Mouse (Mus musculus): ENCODE data around the gene Cbl.

GRCm38 (mm10) chr9:44240911-44241310 lies 7.1 kb upstream of the Cbl start:
- TF ChIP-seq POLR2A (IDR thresholded peaks at IDR 0.05; ENCODE audit: borderline replicate concordance, extremely low read depth, insufficient read depth, insufficient read length, poor library complexity, severe bottlenecking) (no peak), CTCF (IDR thresholded peaks at IDR 0.05; ENCODE audit: borderline replicate concordance, extremely low read depth, insufficient read depth, insufficient read length) (no peak)
